Mouse (Mus musculus): ENCODE measurements around the gene Txnl4b.

DNA sequence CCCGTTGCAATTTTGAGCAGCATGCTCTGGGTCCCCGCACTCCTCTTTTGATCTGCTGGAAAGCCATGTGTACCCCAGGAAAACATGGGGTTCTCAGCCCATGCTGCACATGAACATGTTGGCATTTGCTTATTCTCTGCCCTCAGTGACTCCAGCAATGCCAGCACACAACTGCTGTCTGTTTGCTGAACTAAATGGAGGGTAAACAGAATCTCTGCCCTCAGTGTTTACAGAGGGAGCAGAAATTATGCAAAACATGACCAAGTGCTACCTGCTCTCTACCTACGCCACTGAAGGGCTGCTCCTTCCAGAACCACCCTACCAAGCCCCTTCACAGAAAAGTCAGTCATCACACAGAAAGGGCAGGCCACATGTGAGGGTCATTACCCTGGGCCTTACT, 19.1 kb downstream of the Txnl4b start:
- TF ChIP-seq CTCF (IDR thresholded peaks at IDR 0.05): no peak
- TF ChIP-seq EP300 (IDR thresholded peaks at IDR 0.05; ENCODE audit: insufficient read depth, low read depth, low read length): no peak

All from heart, adult 2 months (tissue).